Mouse (Mus musculus) kidney, postnatal 25 days (tissue): ENCODE results near the gene Ltb4r2.

Experiments used
- DNase-seq, 2 experiments: peaks; one replicate each; pipeline ENCODE4 v3.0.0; 2021; ENCODE audit warnings: mixed read lengths in 2 of 2

Gene Ltb4r2

DNA sequence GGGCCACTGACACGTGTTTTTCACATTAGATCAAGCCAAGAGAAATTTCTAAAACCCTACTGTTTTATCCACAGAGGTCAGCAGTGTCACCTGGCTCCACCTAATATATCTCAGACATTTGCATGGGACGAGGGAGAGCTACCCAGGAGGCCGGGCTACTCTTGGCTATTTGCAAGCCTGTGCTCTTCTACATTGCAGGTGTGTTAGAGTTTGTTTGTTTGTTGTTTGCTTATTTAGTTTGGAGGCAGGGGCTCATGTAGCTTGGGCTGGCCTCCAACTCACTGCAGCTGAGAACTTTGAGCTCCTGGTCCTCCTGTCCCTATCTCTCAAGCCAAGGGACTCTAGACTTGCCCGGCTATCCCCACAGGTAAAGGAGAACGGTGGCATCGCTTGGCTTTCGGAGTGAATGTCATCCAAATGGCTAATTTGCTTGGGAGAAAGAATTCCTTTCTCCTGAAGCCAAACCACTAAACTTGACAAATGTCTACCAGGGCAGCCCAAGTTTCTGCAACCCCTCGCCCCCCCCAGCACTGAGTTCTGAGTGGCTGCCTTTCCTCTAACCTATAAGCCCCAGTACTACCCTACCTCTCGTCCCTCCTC lies 21.2 kb downstream of the Ltb4r2 start:
- peak; percentile 9 to 19 for DNase-seq

GRCm38 (mm10) chr14:55783171-55783957 lies 22.1 kb downstream of the Ltb4r2 start:
- DNase-seq: peak; percentile 36 to 42

DNA sequence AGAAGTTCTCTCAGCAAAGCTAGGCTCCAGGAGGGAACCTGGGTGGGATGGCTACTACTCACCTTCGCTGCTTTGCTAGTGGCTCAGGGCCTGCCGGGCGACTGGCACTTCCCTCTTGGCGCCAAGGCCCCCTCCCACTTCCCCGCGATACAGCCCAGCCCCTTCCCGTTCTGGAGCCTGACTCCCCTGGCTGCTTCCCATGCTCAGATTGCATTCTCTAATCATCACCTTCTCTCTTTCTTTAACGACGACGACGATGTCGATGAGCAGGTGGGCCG lies 22.7 kb downstream of the Ltb4r2 start, which contains the start of gene Adcy4:
Gene Adcy4, minus strand, starts transcription at position 138 of the 278 bp plus-strand sequence.
- DNase-seq: peak; percentile 37 to 66

DNA sequence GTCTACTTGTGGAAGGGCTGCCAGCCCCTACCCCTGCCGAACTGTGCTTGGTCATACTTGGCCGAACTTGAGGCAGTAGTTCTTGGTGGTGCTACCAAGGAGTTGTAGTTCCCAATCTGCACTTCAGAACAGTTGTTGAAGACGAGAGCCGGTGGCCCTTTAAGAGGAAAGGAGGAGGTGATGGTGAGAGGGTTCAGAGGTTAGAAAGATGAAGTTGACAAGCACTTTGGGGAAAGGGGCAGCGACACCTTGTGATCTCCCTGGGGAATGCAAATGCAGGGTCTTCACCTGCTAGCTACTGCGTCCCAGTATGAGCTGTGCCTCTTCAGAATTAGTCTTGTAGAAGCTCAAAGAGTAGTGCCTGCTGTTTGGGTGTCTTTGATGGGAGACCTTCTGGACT lies 24.0 kb downstream of the Ltb4r2 start:
- DNase-seq: peak; percentile 13 to 33

GRCm38 (mm10) chr14:55787731-55788130 lies 26.5 kb downstream of the Ltb4r2 start:
- DNase-seq: peak in 1 of 2 experiments; percentile 25

DNA sequence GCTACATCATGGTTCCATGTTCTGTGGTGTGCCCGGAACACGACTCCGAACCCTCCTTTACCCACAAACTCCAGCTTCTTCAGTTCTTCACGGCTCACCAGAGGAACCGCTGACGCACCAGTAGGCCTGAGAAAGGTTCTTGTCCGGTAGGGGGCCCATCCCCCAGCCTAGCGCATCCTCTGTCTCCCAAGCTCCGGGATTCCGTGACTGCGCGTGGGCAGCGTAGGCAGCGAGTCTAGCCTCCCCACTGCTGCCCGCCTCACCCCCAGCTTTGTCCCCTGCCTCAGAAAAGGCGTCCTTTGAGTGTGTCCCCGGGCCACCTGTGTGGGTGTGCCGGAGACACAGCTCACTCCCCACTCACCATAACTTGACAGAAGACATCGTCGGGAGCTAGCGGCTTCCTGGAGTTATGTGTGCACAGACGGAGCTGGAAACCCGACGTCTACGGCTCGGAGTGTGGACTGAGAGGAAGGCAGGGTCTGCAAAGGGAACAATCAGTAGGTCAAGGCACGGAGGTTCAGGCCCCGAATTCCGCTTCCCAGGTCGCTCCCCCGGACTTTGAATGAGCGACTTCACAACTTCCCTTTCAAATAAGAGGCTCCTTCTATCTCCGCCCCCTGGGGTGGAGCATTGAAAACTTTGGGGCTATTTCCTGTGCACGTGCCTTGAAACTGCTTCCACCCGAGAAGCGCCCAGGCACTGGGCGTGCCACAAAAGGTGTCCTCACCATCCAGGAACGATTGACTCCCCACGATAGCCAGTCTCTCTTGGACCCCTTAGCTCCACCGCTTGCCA lies 27.2 kb downstream of the Ltb4r2 start, which contains the start of gene Ripk3:
Gene Ripk3, minus strand, starts transcription at position 610 of the 795 bp plus-strand sequence.
- DNase-seq: peak; percentile 49 to 61

DNA sequence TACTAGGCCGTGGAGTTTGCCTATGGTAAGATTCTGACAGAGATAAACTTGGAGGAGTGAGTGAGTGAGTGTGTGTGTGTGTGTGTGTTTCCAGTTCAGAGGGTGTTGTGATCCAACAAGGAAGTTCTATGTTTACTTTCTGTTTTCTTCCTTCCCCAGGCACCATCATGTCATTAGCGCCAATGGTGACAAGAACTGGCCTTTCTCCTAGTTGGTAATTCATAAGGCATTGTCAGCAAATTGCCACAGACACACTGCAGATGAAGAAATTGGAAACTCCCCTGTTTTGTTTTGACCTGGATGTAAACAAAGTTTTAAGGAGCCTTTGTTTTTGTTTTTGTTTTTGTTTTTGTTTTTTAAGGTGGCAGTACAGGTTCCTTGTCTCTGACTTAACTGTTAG lies 32.2 kb downstream of the Ltb4r2 start:
- DNase-seq: peak in 1 of 2 experiments; percentile 0

DNA sequence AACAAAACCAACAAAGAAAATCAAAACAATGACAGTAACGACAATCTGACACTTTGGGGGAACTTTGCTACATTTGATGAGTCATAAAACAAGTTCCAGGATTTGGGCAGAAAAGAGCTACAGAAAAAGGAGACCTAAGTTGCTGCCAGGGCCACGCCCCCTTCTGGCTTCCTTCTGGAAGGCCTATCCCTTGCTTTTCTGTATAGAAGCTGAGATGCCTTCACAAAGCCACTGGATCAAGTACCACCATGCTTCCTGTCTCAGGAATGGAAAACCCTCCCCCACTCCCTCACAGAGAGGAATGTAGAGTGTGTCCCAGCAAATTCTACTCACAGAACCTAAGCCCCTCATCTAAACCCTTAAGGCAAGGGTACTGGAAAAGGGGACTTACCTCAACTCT lies 32.7 kb downstream of the Ltb4r2 start:
- peak in 1 of 2 experiments; percentile 9 for DNase-seq

DNA sequence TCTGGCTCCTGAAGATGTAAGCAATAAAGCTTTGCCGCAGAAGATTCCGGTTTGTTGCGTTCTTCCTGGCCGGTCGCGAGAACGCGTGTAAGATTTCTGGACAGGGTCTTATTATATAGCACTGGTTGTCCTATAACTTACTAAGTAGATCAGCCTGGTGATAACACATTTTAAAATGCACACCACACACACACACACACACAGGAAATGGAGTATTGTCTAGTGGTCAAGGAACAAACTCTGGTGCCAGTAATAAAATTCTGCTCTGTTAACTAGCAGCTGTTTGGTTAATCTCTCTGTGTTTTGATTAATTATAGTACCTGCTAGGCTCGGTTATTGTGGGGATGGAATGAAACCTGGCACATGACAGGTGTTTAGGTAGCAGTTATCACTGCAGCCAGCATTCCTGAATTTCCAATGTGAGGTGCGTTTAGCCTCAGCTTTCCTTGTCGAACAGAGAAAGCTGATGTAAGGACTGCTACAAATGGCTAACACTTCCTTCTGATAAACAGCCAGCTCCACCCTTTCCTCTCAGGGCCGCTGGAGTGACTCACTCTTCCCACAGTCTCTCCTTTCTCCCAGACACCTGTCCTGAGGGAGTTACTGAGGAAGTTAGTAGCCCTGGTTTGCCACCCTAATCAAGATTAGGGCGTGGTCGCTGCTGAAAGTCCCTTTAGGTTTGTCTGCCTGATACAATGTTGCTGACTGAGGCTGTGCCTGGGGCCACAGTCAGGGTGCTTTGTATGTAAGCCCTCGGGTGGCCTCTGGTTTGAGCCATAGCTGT lies 34.3 kb downstream of the Ltb4r2 start:
- peak in 1 of 2 experiments; percentile 1 for DNase-seq
